Mouse (Mus musculus): ENCODE data around the gene Limd1.

- TF ChIP-seq CTCF (IDR thresholded peaks at IDR 0.05; ENCODE audit: low read depth): no peak
- TF ChIP-seq EP300 (IDR thresholded peaks at IDR 0.05; ENCODE audit: low read depth): no peak
Measured at GRCm38 (mm10) chr9:123509638-123510604, 31.4 kb downstream of the Limd1 start.

Data from heart, postnatal 0 days (tissue).